Mouse (Mus musculus) kidney, adult 2 months (tissue): ENCODE data around the gene A830031A19Rik.

Experiments
- CTCF ChIP-seq: fragments of 200-500 bp; conservative IDR thresholded peaks from 2 replicates; pipeline ENCODE4 v1.5.1; 2011; ENCODE audit warnings: low read depth, mild to moderate bottlenecking, control low read depth, low read length, moderate library complexity, mixed read lengths; ENCODE audit not compliant: insufficient read depth, insufficient read length
- POLR2A ChIP-seq: fragments of 200-500 bp; IDR thresholded peaks from one replicate; pipeline ENCODE4 v1.6.1; 2011; ENCODE audit warnings: low read depth, low read length, control low read depth

DNA sequence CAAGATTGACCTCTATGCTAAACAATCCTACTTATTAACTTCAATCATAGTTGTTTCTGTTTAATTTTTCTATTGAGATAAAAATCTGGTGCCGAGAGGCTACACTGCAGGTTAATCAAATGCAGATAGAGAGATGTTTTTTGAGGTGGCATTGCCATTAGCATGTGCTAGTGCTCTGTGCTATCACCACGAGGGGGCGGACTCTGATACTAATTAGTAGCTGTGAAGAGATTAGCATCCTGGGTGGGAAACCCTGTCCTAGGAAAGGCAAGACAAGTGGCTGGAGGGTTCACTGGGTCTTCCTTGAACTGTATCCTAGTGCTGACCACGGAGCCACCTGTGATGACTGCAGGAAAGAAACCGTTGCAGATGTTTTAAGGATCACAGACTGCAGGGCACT lies 66.6 kb downstream of the A830031A19Rik start:
- TF ChIP-seq CTCF (peak; percentile 26; the same call in 1 of the 2 replicates), POLR2A (no peak)
